ENCODE assay signal across 31 mouse cellular contexts in the genomic region with DNA sequence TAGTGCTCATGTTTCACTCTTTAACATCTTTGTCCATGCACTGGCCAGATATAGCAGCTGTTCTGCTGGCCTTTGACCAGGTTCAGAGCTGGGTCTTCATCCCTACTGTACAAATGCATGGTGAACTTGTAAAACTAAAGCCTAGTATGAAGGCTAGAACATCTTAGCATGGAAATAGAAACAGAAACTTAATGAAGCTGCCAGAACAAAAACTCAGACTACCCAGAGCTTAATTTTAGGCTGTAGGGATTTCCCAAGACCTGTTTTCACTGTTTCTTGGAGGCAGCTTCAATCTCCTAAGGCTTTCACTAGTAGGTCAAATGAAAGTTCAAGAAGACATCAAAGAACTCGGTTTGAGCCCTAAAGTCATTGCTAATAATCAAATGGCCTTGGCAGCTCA. TPM values are rescaled to one million over a fixed set of nuclear protein-coding genes. Genes with fewer than 3 reads are reported as not detected.
A peak's percentile ranks its signal among the peaks of the same experiment; 100 is the strongest.
DNase-seq lines count a peak whose midpoint lies in the region; ATAC-seq and TF ChIP-seq lines count a peak whose summit lies in the region.
"Had no signal": no experiment of that assay in that cellular context is flagged by ENCODE, and none has a peak within 500 bp of the region (broad histone marks: within the 10 kb centered on the region; RNA-seq: fewer than 3 reads in every experiment).

No protein-coding gene starts in this region.

- in situ Hi-C loops in CH12.LX (cut with MboI; ENCODE audit: low pct_ligation_motif_present, low pct_unique_long_range_greater_than_20kb, low sequenced_read_pairs): loop anchor here (10.0 to 25.0 kb wide), 2 partner anchors 95 to 238 kb away; partner anchors contain the start of gene Ptch1

- peak overlapping the region; percentile 100 for H3K4me2 ChIP-seq in CH12.LX (ENCODE audit: insufficient read depth, low read depth, poor library complexity, severe bottlenecking)
- H3K4me2 ChIP-seq in forebrain, embryonic 12.5 days: no peak overlapping the region
- H3K4me2 ChIP-seq: embryonic facial prominence, embryonic 13.5 days; heart, embryonic 13.5 days; hindbrain, embryonic 12.5 days; hindbrain, embryonic 15.5 days had no signal

- dilution Hi-C loops in CH12.LX (cut with MboI; ENCODE audit: extremely low pct_ligation_motif_present, extremely low pct_unique_long_range_greater_than_20kb, low sequenced_read_pairs): no loop called here

- H3K9ac ChIP-seq in CH12.LX (ENCODE audit: insufficient read depth, low read depth): peak overlapping the region; percentile 76
- H3K9ac ChIP-seq in forebrain, embryonic 12.5 days: no peak overlapping the region
- H3K9ac ChIP-seq: embryonic facial prominence, embryonic 13.5 days; heart, embryonic 13.5 days; hindbrain, embryonic 12.5 days; hindbrain, embryonic 15.5 days had no signal

- peak; percentile 8 for DNase-seq in adrenal gland, adult 2 months
- no peak for DNase-seq in adrenal gland, postnatal 14 days
- no peak for DNase-seq in CH12.LX (ENCODE audit: extremely low read depth)
- peak; percentile 25 for DNase-seq in fat pad, adult 2 months (ENCODE audit: extremely low read depth, low read depth, low spot score)
- no peak for DNase-seq in urinary bladder, postnatal 4 days (ENCODE audit: low spot score in 2 of 2)
- no peak for DNase-seq in hindbrain, embryonic 10.5 days (ENCODE audit: low spot score)
- DNase-seq in thymus, postnatal 36 days: no peak
- DNase-seq: adrenal gland, postnatal 25 days; B cell, adult 2 months; cerebellum, adult 11-12 months; cerebellum, adult 8-10 months; cerebellum, postnatal 10 days; cerebellum, postnatal 36 days; embryo, embryonic 11 days; gastrocnemius, postnatal 10 days; gastrocnemius, postnatal 36 days; heart, adult 2 months; heart, postnatal 14 days; heart, postnatal 4 days; kidney, adult 18-20 months had no signal

- H3K27ac ChIP-seq in CH12.LX (ENCODE audit: insufficient read depth, low read depth): peak overlapping the region; percentile 90
- no peak overlapping the region for H3K27ac ChIP-seq in hindbrain, embryonic 10.5 days
- no peak overlapping the region for H3K27ac ChIP-seq in forebrain, embryonic 12.5 days
- H3K27ac ChIP-seq: embryonic facial prominence, embryonic 10.5 days; embryonic facial prominence, embryonic 13.5 days; forebrain, embryonic 10.5 days; heart, adult 2 months; heart, embryonic 10.5 days; heart, embryonic 13.5 days; hindbrain, embryonic 12.5 days; hindbrain, embryonic 15.5 days had no signal

- H3K9me3 ChIP-seq in CH12.LX (replicated peaks; ENCODE audit: low read length): no peaks in the 10 kb centered on the region
- no peaks in the 10 kb centered on the region for H3K9me3 ChIP-seq in hindbrain, embryonic 10.5 days
- H3K9me3 ChIP-seq in forebrain, embryonic 12.5 days: no peaks in the 10 kb centered on the region
- H3K9me3 ChIP-seq: embryonic facial prominence, embryonic 10.5 days; embryonic facial prominence, embryonic 13.5 days; forebrain, embryonic 10.5 days; heart, embryonic 10.5 days; heart, embryonic 13.5 days; hindbrain, embryonic 12.5 days; hindbrain, embryonic 15.5 days had no signal

- H3K4me3 ChIP-seq in CH12.LX (replicated peaks in 1 of 3; ENCODE audit: low read depth in 2 of 3, low read length in 2 of 3, poor library complexity in 1 of 3): peak overlapping the region; percentile 37 to 80 (median 45)
- no peak overlapping the region for H3K4me3 ChIP-seq in hindbrain, embryonic 10.5 days
- no peak overlapping the region for H3K4me3 ChIP-seq in forebrain, embryonic 12.5 days (replicated peaks)
- H3K4me3 ChIP-seq: embryonic facial prominence, embryonic 10.5 days; embryonic facial prominence, embryonic 13.5 days; erythroblast, embryonic 14.5 days; forebrain, embryonic 10.5 days; heart, adult 2 months; heart, embryonic 10.5 days; heart, embryonic 13.5 days; hindbrain, embryonic 12.5 days; hindbrain, embryonic 15.5 days had no signal

- TF ChIP-seq RAD21 in CH12.LX (IDR thresholded peaks at IDR 0.05; ENCODE audit: low read depth, low read length): no peak; the same call in 1 of the 2 replicates

- peaks cover 9 to 50% of the 10 kb centered on the region in 2 experiments; a peak in 3 of 4 replicates for H3K4me1 ChIP-seq in CH12.LX (ENCODE audit: control insufficient read depth in 1 of 2, insufficient read depth in 2 of 2)
- no peaks in the 10 kb centered on the region for H3K4me1 ChIP-seq in hindbrain, embryonic 10.5 days (replicated peaks)
- no peaks in the 10 kb centered on the region for H3K4me1 ChIP-seq in forebrain, embryonic 12.5 days
- H3K4me1 ChIP-seq: embryonic facial prominence, embryonic 10.5 days; embryonic facial prominence, embryonic 13.5 days; forebrain, embryonic 10.5 days; heart, embryonic 10.5 days; heart, embryonic 13.5 days; hindbrain, embryonic 12.5 days; hindbrain, embryonic 15.5 days had no signal

- TF ChIP-seq CTCF in CH12.LX (conservative IDR thresholded peaks at IDR 0.05 in 1 of 2, IDR thresholded peaks at IDR 0.05 in 1 of 2; ENCODE audit: low read depth in 2 of 2, low read length in 2 of 2): no peak

- TF ChIP-seq EP300 in CH12.LX (IDR thresholded peaks at IDR 0.05; ENCODE audit: low read length): peak; percentile 89

- ATAC-seq in forebrain, embryonic 12.5 days (ENCODE audit: low FRiP score): no peak
- ATAC-seq: forebrain, embryonic 14.5 days; intestine, embryonic 16.5 days had no signal

- H3K79me2 ChIP-seq in CH12.LX (replicated peaks; ENCODE audit: control insufficient read depth, extremely low read depth, insufficient read depth, poor library complexity, severe bottlenecking): peaks cover 41% of the 10 kb centered on the region

- no peak for TF ChIP-seq POLR2A in CH12.LX (IDR thresholded peaks at IDR 0.05; ENCODE audit: low read depth, low read length)

- peaks cover 5 to 20% of the 10 kb centered on the region in 2 experiments for H3K36me3 ChIP-seq in CH12.LX (replicated peaks in 1 of 2; ENCODE audit: control insufficient read depth in 1 of 2, insufficient read depth in 1 of 2, low read length in 1 of 2)
- no peaks in the 10 kb centered on the region for H3K36me3 ChIP-seq in hindbrain, embryonic 10.5 days
- no peaks in the 10 kb centered on the region for H3K36me3 ChIP-seq in forebrain, embryonic 12.5 days (replicated peaks)
- H3K36me3 ChIP-seq: embryonic facial prominence, embryonic 10.5 days; embryonic facial prominence, embryonic 13.5 days; forebrain, embryonic 10.5 days; heart, embryonic 10.5 days; heart, embryonic 13.5 days; hindbrain, embryonic 12.5 days; hindbrain, embryonic 15.5 days had no signal

- WGBS in hindbrain, embryonic 10.5 days: 74% methylated on average over 1 of the region's 1 CpGs
- WGBS in forebrain, embryonic 12.5 days: 63% methylated on average over 1 of the region's 1 CpGs

- no peaks in the 10 kb centered on the region for H3K27me3 ChIP-seq in CH12.LX (replicated peaks)
- H3K27me3 ChIP-seq in hindbrain, embryonic 10.5 days (ENCODE audit: insufficient read depth, poor library complexity, severe bottlenecking): no peaks in the 10 kb centered on the region
- no peaks in the 10 kb centered on the region for H3K27me3 ChIP-seq in forebrain, embryonic 12.5 days
- H3K27me3 ChIP-seq: embryonic facial prominence, embryonic 13.5 days; heart, embryonic 13.5 days; hindbrain, embryonic 12.5 days; hindbrain, embryonic 15.5 days had no signal

TF ChIP-seq in CH12.LX, 34 proteins besides CTCF, POLR2A, EP300 and RAD21 (continues in another document):
- TF ChIP-seq KAT2A (IDR thresholded peaks at IDR 0.05; ENCODE audit: insufficient replicate concordance, low read length) (no peak), CHD2 (IDR thresholded peaks at IDR 0.05; ENCODE audit: low read length) (peak; percentile 33; the same call in 1 of the 2 replicates), HCFC1 (IDR thresholded peaks at IDR 0.05; ENCODE audit: low read depth, low read length) (no peak), MAFK (IDR thresholded peaks at IDR 0.05; ENCODE audit: insufficient replicate concordance, low read length) (peak; percentile 73), IRF4 (IDR thresholded peaks at IDR 0.05; ENCODE audit: low read depth, low read length) (peak; percentile 90), NRF1 (IDR thresholded peaks at IDR 0.05; ENCODE audit: low read depth, low read length) (no peak), USF1 (IDR thresholded peaks at IDR 0.05; ENCODE audit: low read depth, low read length) (no peak), TBP (conservative IDR thresholded peaks at IDR 0.05; ENCODE audit: low read depth, low read length) (0 out of 2 replicates have a peak, but pooled peaks have one; percentile 59), ETS1 (conservative IDR thresholded peaks at IDR 0.05; ENCODE audit: low read depth, low read length) (peak; percentile 85), UBTF (IDR thresholded peaks at IDR 0.05; ENCODE audit: low read depth, low read length) (no peak), ELF1 (IDR thresholded peaks at IDR 0.05; ENCODE audit: low read depth, low read length) (no peak), MYC (IDR thresholded peaks at IDR 0.05; ENCODE audit: low read depth, low read length) (peak; percentile 29; the same call in 1 of the 2 replicates), ZMIZ1 (IDR thresholded peaks at IDR 0.05; ENCODE audit: low read depth, low read length) (no peak), E2F4 (IDR thresholded peaks at IDR 0.05; ENCODE audit: insufficient replicate concordance, low read depth, low read length) (0 out of 2 replicates have a peak, but pooled peaks have one; percentile 33), ZNF384 (IDR thresholded peaks at IDR 0.05; ENCODE audit: low read depth, low read length) (no peak), PAX5 (IDR thresholded peaks at IDR 0.05; ENCODE audit: low read length) (no peak), SIN3A (IDR thresholded peaks at IDR 0.05; ENCODE audit: low read length) (peak; percentile 67; the same call in 1 of the 2 replicates), MEF2A (IDR thresholded peaks at IDR 0.05; ENCODE audit: borderline replicate concordance, low read depth, low read length) (peak; percentile 98), TCF12 (IDR thresholded peaks at IDR 0.05; ENCODE audit: low read depth, low read length) (peak; percentile 78), ZC3H11A (IDR thresholded peaks at IDR 0.05; ENCODE audit: low read depth, low read length) (no peak), BHLHE40 (IDR thresholded peaks at IDR 0.05; ENCODE audit: low read depth, low read length) (peak; percentile 72; the same call in 1 of the 2 replicates), JUND (conservative IDR thresholded peaks at IDR 0.05; ENCODE audit: low read depth, low read length) (0 out of 2 replicates have a peak, but pooled peaks have one; percentile 47)

RNA-seq across cellular contexts. Expression of gene Ercc6l2, which starts 15.1 kb away (rescaled TPM):
- 10 to 100 TPM; 25.5 to 30.0 TPM for total RNA-seq in adrenal gland, adult 2 months (2021)
- polyA plus RNA-seq in adrenal gland, adult 2 months (2012; rRNA removed): 12.9 TPM in 2 replicates
- total RNA-seq in adrenal gland, postnatal 14 days (2021): 23.1 and 28.4 TPM in 2 replicates
- total RNA-seq in CH12.LX (2012; rRNA removed) (44.3 and 45.5 TPM in 2 replicates), CH12.LX (2014; rRNA removed) (97.0 and 109 TPM in 2 replicates)
- 62.5 and 63.1 TPM in 2 replicates for polyA plus RNA-seq in CH12.LX (2012; ENCODE audit: insufficient read length, low read depth)
- polyA plus RNA-seq in hindbrain, embryonic 10.5 days (2016; fragmentation: Nextera tagmentation; extraction: Ambion mirVana): 19.0 and 20.3 TPM in 2 replicates
- polyA plus RNA-seq in forebrain, embryonic 12.5 days (2016; fragmentation: Nextera tagmentation; extraction: Ambion mirVana): 22.0 and 25.7 TPM in 2 replicates

Comparison
In these comparisons a context has a peak if more than half of its experiments do, and no peak if none do; other contexts are left out.
1. DNase-seq: peak in adrenal gland, adult 2 months (single experiment) and fat pad, adult 2 months (single experiment); none in adrenal gland, postnatal 14 days (single experiment), CH12.LX (single experiment), urinary bladder, postnatal 4 days (0 of 2), hindbrain, embryonic 10.5 days (single experiment) and thymus, postnatal 36 days (0 of 2).
2. H3K4me3 ChIP-seq: peak in CH12.LX (3 of 3); none in hindbrain, embryonic 10.5 days (single experiment) and forebrain, embryonic 12.5 days (single experiment).